Mouse (Mus musculus) olfactory bulb, adult 2 months (tissue): ENCODE measurements around the gene Hsf2bp.

Experiments used
- CTCF ChIP-seq: fragments of 200-500 bp; IDR thresholded peaks from 2 replicates; pipeline ENCODE4 v1.5.1; 2012; ENCODE audit warnings: low read depth, mild to moderate bottlenecking, low read length, moderate library complexity; ENCODE audit not compliant: insufficient read depth
- POLR2A ChIP-seq: fragments of 200-500 bp; IDR thresholded peaks from 2 replicates; pipeline ENCODE4 v1.6.1; 2012; ENCODE audit warnings: mild to moderate bottlenecking, low read depth, low read length, moderate library complexity; ENCODE audit not compliant: insufficient read depth

- TF ChIP-seq CTCF: no peak
- no peak for TF ChIP-seq POLR2A
These were observed 134.5 kb downstream of the Hsf2bp start for GRCm38 (mm10) chr17:31901461-31902204.
